Mouse (Mus musculus): ENCODE measurements around the gene Gm7792.
"Not testable (repeated sequence)": the region's sequence is repeated elsewhere in the genome, so short reads cannot be mapped to it uniquely, and the experiment has no call there.

Gene Gm7792

DNA sequence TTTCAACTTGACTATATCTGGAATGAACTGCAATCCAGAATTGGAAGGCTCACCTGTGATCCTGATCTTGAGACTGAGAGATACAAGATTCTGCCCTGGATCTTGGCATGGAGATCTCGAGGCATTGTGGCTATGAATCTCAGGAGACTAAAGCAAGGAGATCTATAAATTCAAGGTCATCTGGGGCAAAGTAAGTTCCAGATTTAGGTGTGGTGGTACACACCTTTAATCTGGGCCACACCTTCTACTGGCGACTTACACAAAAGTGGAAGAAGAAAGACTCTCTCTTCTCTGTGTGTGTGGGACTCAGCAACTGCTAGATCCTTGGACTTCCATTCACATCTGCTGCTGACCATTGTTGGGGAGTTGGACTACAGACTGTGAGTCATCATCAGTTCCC is at the start of gene Gm7792:
Gm7792 (plus strand) TSS at position 301 of the 400 bp plus-strand sequence.
- not testable (repeated sequence) for DNase-seq (ENCODE audit: low read depth, low spot score)
